Mouse (Mus musculus) ovary, postnatal 10 days (tissue): ENCODE results near the gene Higd1b.

ENCODE experiments used
- DNase-seq: peaks from one replicate; pipeline ENCODE4 v3.0.0; 2022; ENCODE audit warnings: low spot score

The Higd1b gene

GRCm38 (mm10) chr11:102835549-102835948, at the start of gene Higd1b:
Higd1b (plus strand) TSS chr11:102835849.
- DNase-seq = no peak

GRCm38 (mm10) chr11:102787688-102788177, 47.9 kb upstream of the Higd1b start:
- no peak for DNase-seq

GRCm38 (mm10) chr11:102791682-102792445, 43.8 kb upstream of the Higd1b start:
- no peak for DNase-seq

- no peak for DNase-seq
Observed at GRCm38 (mm10) chr11:102794157-102794556, 41.5 kb upstream of the Higd1b start.

DNA sequence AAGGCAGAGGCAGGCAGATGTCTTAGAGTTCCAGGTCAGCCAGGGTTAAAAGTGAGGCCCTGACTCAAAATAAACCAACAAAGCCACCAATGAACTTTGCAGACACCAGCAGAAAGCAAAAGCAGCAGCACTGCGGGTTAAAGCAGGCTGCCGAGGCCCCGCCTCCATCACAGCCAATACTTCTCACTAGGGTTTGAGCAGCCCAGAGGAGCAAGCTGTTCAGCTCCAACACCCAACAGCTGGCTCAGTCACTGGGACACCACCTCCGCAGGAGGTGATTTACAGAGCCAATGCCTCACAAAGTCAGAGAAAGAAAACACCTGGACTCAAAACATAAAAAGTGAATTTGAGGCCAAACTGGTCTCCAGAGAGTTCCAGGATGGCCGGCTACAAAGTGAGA, 32.2 kb upstream of the Higd1b start:
- DNase-seq = no peak

GRCm38 (mm10) chr11:102808246-102808645, 27.4 kb upstream of the Higd1b start:
- DNase-seq = no peak

- DNase-seq = no peak
Observed at GRCm38 (mm10) chr11:102810721-102811485, 24.7 kb upstream of the Higd1b start.

DNA sequence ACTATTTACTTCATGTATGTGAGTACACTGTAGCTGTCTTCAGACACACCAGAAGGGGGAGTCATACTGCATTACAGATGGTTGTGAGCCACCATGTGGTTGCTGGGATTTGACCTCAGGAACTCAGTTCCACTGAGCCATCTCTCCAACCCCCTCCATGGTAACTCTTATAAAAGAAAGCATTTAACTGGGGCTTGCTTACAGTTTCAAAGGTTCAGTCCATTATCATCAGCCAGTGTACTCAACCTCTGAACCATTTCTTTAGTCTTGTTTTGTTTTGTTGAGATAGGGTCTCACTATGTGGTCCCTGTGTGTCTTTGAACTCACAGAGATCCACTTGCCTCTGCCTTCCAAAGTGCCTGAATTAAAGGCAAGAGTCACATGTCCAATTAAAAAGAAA, 20.8 kb upstream of the Higd1b start:
- DNase-seq = no peak

- peak; percentile 17 for DNase-seq
Observed at GRCm38 (mm10) chr11:102818121-102819020, 17.3 kb upstream of the Higd1b start.

GRCm38 (mm10) chr11:102819021-102819782, 16.4 kb upstream of the Higd1b start, which contains the start of gene Gjc1:
Gjc1 (minus strand) TSS chr11:102819700.
- peak; percentile 57 for DNase-seq

- DNase-seq = no peak
Observed at GRCm38 (mm10) chr11:102819783-102820385, 15.8 kb upstream of the Higd1b start.

DNA sequence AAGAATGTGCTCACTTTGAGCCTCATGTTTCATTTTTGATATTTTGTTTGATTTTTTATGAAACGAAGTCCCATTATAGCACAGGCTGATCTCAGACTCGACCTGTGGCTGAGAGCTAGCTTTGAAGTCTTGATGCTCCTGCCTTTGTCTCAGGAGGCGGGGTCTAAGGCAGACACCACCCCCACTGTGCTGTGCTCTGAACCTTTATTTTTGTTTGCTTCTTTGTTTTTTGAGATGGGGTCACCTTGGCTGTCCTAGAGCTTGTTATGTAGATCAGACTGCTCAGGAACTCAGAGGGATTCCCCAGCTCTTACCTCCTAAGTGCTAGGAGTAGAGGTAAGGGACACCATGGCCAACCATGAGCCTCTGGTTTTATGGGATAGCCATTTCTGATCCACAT, 15.2 kb upstream of the Higd1b start:
- no peak for DNase-seq

- DNase-seq = no peak
Observed at GRCm38 (mm10) chr11:102821231-102821630, 14.4 kb upstream of the Higd1b start.

GRCm38 (mm10) chr11:102826476-102826875, 9.2 kb upstream of the Higd1b start:
- DNase-seq = no peak

DNA sequence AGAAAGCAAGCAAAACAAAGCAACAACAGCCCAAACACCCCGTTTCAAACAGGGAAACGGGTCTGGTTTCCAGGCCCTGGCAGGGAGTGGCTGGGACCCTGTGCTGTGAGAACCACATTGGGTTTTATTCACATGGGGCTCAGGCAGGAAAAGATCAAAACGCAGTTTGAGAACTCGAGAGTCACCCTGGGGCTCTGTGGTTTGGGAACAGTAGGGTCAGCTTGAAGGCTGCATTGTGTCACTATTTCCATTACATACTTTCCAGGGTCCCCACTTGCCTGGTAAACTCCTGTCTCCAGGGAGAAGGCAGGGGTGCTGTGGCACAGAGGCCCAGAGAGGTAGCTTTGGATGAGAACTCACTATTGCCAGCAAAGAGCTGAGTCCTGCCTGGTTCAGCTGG, 8.6 kb upstream of the Higd1b start:
- no peak for DNase-seq

- no peak for DNase-seq
Observed at GRCm38 (mm10) chr11:102830276-102830675, 5.4 kb upstream of the Higd1b start.

DNA sequence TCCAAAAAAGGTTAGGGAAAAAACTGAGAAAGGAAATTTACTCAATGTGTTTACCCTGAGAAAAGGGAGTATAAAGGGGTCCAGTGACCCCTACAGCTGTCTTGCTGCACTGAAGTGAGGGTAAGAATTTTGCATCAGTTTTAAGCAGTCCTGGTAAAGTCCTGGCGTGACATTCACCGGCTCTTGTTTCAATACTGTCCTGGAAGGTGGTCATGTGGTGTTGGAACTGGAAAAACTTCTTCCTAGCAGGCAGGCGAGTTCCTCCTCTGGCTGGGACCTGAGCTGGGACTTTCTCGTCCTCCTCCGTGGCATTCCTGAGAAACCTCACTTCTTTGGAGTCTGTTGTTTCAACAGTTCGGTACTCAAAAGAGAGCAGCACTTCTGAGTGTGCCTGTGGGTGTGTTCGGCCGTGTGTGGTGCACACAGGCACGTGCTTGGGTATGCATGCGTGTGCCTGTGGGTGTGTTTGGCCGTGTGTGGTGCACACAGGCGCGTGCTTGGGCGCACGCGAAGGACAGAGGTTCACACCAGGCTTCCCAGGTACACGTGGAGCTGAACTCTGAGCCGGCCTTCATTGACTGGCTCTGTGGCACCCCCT, 2.9 kb upstream of the Higd1b start:
- DNase-seq = no peak

DNA sequence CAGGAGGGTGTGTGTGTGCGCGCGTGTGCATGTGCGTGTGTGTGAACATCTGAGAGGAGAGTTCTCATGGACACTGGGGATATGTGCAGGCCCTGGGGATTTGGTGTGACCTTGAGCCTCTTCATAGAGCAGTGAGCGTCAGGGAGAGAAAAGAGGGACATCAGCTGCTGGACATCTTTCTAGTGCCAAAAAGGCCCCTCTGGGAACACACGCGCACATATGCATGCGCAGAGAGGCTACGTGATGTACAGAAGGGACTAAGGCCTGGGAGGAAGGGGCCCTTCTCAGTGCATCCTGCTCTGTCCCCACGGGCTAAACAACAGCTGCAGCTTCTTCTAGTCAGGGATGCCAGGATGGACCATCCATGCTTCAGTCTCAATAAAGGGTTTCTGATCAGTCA, 1.4 kb upstream of the Higd1b start:
- no peak for DNase-seq

- DNase-seq = no peak
Observed at GRCm38 (mm10) chr11:102836146-102836545, 497 bp downstream of the Higd1b start.

DNA sequence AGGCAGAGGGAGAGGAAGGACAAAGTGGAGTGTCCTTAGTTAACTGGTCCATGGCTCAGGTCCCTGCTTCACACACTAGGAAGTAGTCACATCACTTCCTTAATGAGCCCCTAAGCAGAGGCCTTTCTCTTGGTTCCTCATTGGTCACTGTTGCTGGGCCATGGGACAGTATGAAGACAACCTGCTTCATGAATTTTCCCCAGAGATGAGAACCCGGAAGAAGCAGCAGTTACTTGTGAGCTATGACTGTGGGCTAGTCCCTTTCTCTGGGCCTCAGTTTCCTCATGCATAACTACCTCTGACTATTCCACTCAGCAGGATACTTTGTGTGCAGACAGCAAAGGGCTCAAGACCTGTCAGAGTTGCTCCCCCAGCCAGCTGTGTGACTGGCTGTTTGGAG, 1.7 kb downstream of the Higd1b start:
- no peak for DNase-seq

- DNase-seq = no peak
Observed at GRCm38 (mm10) chr11:102838126-102838525, 2.5 kb downstream of the Higd1b start.
